Mouse (Mus musculus) thymus, postnatal 14 days (tissue): ENCODE measurements around the gene Psmc3ip.

Source experiments
- DNase-seq: peaks from one replicate; pipeline ENCODE4 v3.0.0; 2021

The Psmc3ip gene

GRCm38 (mm10) chr11:101118105-101118504, 22.9 kb upstream of the Psmc3ip start:
- peak; percentile 14 for DNase-seq

GRCm38 (mm10) chr11:101115564-101115963, 20.3 kb upstream of the Psmc3ip start:
- DNase-seq = no peak

- no peak for DNase-seq
Observed at GRCm38 (mm10) chr11:101112186-101112585, 16.9 kb upstream of the Psmc3ip start.

GRCm38 (mm10) chr11:101111178-101111577, 15.9 kb upstream of the Psmc3ip start:
- no peak for DNase-seq

GRCm38 (mm10) chr11:101110708-101111107, 15.5 kb upstream of the Psmc3ip start:
- DNase-seq = no peak

- DNase-seq = no peak
Observed at GRCm38 (mm10) chr11:101109351-101109750, 14.1 kb upstream of the Psmc3ip start.

- no peak for DNase-seq
Observed at GRCm38 (mm10) chr11:101103011-101103410, 7.8 kb upstream of the Psmc3ip start.

- DNase-seq = no peak
Observed at GRCm38 (mm10) chr11:101098231-101098630, 3.0 kb upstream of the Psmc3ip start.

GRCm38 (mm10) chr11:101094930-101095313, 314 bp downstream of the Psmc3ip start:
- DNase-seq = no peak

GRCm38 (mm10) chr11:101089931-101090330, 5.3 kb downstream of the Psmc3ip start:
- no peak for DNase-seq

GRCm38 (mm10) chr11:101087682-101088055, 7.6 kb downstream of the Psmc3ip start:
- DNase-seq = no peak

- peak; percentile 91 for DNase-seq
Observed at GRCm38 (mm10) chr11:101086756-101087681, 8.2 kb downstream of the Psmc3ip start, which contains the start of gene Mlx. Gene Mlx (plus strand): TSS chr11:101087277.

GRCm38 (mm10) chr11:101086323-101086674, 8.9 kb downstream of the Psmc3ip start:
- DNase-seq = no peak

GRCm38 (mm10) chr11:101085617-101086322, 9.5 kb downstream of the Psmc3ip start:
- DNase-seq = no peak

- DNase-seq = no peak
Observed at GRCm38 (mm10) chr11:101084811-101085210, 10.4 kb downstream of the Psmc3ip start.

- no peak for DNase-seq
Observed at GRCm38 (mm10) chr11:101084246-101084645, 11.0 kb downstream of the Psmc3ip start.

- no peak for DNase-seq
Observed at GRCm38 (mm10) chr11:101083083-101083697, 12.0 kb downstream of the Psmc3ip start.

- DNase-seq = peak; percentile 86
Observed at GRCm38 (mm10) chr11:101082208-101083082, 12.8 kb downstream of the Psmc3ip start, which contains the start of gene Coasy. Gene Coasy (plus strand): TSS chr11:101082565.

GRCm38 (mm10) chr11:101081659-101082058, 13.6 kb downstream of the Psmc3ip start:
- no peak for DNase-seq

- no peak for DNase-seq
Observed at GRCm38 (mm10) chr11:101080421-101080820, 14.8 kb downstream of the Psmc3ip start.

- DNase-seq = peak; percentile 67
Observed at GRCm38 (mm10) chr11:101079746-101080145, 15.5 kb downstream of the Psmc3ip start.

- no peak for DNase-seq
Observed at GRCm38 (mm10) chr11:101078121-101078520, 17.1 kb downstream of the Psmc3ip start, which contains the start of gene Hsd17b1. Gene Hsd17b1 (plus strand): TSS chr11:101078411.
